Mouse (Mus musculus) left cerebral cortex, adult 8-10 months (tissue): Measurements from ENCODE around the gene Sema6c. TPM values are rescaled to one million over a fixed set of nuclear protein-coding genes. Genes with fewer than 3 reads are reported as not detected.
"Not testable (repeated sequence)": the region's sequence is repeated elsewhere in the genome, so short reads cannot be mapped to it uniquely, and the experiment has no call there.

ENCODE experiments used
- DNase-seq, 2 experiments: peaks; one replicate each; pipeline ENCODE4 v3.0.0; 2022; ENCODE audit warnings: low spot score in 2 of 2
- total RNA-seq, 4 experiments: library from RNA; stranded (reverse); gene quantifications; 2 replicates each; pipeline ENCODE4 v1.2.4; 2022

Gene Sema6c
- total RNA-seq, result 10 to 100 TPM; 22.8 to 27.3 (median 24.9) TPM

DNA sequence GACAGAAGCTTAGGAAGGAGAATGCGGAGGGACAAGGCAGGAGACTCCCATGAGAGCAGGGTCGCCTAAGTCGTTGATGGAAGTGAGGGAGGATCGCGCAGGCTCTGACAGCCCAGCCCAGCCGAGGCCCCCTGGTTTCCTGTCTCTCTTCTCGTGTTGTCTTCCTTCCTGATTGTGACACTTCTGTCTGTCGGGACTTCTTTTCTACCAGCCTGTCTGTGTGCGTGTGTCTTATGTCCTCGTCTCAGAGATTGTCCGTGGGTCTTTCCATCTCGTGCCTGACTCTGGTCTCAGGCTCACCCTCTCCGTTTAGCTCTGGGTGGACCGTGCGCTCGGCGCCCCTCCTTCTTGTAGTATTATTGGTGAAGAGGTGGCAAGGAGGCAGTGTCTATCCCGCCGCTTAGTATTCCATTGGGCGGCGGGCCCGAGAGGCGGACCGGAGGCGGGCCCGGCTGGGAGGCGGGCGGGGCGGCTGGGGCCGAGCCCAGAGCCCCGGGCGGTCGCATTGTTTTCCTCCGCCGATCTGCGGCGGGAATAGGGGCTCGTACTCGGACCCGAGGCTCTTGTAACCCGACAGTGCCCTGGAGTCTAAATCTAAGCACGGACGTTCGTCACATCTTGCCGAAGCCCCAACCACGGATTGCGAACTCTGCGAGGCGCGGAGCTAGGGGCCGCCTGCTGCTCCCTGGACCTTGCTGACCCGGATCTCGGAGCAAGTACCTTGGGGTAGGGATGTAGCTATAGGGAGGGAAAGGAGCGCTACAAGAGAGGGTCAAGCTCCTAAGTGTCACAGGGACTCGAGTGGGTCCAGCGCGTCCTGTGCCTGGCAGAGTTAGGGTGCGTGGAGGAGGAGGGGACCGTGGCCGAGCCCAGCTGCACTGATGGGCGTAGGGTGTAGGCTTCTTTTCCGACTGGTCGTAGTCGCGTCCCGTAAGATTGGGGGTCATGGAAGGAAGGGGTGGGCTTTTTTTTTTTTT, at the start of gene Sema6c:
TSS of gene Sema6c (plus strand) at position 471 of the 977 bp plus-strand sequence.
- peak; percentile 65 to 87 for DNase-seq

DNA sequence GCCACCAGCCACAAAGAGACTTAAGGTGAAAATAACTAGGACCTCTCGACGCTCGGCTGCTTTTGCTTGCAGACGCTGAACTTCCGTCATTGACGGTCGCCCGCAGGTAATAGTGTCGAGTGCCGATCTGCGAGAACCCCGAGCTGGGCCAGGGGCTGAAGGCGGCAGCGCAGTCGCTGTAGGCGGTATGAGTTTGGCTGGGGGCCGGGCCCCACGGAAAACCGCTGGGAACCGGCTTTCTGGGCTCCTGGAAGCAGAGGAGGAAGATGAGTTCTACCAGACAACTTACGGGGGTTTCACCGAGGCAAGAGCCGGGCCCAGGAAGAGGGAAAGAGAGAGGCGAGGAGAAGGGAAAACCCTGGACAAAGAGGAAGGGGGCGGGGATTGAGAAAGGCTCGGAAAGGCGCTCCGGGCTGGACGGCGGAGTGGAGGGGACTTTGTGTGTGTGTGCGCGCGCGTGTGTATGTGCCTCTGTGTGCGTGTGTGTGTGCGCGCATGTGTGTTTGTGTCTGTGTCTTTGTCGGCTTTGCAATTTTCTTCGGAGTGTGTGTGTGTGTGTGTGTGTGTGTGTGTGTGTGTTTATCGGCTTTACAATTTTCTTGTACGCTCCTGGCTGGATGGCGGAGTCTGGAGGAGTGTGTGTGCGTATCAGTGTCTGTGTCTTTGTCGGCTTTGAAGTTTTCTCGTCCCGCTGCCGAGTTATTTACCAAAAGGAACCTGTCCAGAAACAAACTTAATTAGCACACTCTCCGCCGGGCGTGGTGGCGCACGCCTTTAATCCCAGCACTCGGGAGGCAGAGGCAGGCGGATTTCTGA, 49.1 kb upstream of the Sema6c start, which contains the start of gene Vps72:
TSS of gene Vps72 (plus strand) at position 112 of the 816 bp plus-strand sequence.
- peak; percentile 83 to 85 for DNase-seq

DNA sequence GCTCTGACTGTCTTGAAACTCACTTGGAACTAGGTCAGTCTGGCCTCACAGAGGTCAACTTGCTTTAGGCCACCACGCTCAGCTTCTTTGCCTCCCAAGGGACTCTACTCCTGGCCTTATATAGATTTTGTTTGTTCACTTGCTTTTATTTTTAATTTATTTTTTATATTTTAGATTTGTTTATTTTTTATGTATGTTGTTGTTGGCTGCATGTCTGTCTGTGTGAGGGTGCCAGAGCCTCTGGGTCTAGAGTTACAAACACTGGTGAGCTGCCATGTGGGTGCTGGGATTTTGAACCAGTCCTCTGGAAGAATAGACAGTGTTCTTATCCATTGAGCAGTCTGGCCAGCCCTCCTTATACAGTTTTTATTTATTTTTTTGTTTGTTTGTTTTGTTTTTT, 47.5 kb upstream of the Sema6c start:
- no peak for DNase-seq

GRCm38 (mm10) chr3:95117751-95118150, 42.5 kb upstream of the Sema6c start:
- DNase-seq, result no peak

DNA sequence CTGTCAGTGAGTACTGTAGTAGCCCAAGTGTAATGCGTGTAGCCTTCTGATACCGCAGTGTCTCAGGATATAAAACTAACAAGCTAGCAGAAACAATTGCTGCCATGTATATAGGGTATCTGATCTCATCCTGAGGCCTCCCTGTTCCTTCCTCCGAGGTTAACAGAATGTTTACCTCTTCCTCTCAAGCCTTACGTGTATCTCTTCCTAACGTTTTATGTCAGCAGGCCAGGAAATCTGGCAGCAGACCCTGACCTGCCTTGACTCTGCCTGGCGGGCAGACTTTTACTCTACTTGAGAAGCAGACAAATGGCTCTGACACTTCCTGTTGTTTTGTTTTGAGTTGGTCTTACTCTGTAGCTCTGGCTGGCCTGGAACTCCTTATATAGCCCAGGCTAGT, 38.7 kb upstream of the Sema6c start:
- DNase-seq, result no peak

DNA sequence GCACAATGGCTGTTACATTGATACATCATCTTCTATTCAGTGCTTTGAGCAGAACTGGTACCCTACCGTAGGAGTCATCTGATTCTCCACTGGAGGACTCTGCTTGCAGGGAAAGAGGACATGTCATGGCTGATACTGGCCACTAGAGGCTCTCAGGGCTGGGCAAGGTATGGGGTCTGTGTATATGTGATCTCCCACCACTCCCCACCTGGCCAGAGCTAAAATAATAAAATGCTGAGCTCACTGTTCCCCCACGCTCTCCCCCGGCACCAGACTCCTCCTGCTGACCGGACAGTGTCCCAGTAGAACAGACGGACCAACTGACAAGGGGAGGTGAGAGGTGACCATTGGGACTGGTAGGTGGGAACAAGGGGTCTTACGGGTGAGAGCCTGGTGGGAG, 36.0 kb upstream of the Sema6c start, which contains the start of gene Tmod4:
TSS of gene Tmod4 (plus strand) at position 231 of the 400 bp plus-strand sequence.
- no peak for DNase-seq

- no peak for DNase-seq
These were observed 35.3 kb upstream of the Sema6c start for GRCm38 (mm10) chr3:95124972-95125371.

DNA sequence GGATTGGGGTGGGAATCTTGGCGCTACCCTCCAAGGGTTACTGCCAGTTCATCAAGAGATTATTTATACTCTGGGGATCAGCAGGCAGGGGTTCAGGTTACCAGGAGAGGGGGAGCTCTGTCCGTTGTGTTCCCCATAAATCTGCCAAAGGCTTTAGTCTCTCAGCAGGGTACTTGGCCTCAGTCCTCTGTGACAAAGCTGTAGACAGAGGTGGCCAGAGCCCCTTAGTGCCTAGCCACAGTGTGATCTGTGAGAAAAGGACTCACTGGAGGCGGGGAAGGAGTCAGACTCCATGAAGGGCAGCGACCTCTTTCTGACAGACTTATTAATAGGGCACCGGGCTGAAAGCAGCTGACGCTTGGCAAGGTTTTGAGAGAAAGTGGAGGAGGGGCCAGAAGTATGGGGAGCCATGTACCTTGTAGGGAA, 31.0 kb upstream of the Sema6c start:
- DNase-seq, result no peak

DNA sequence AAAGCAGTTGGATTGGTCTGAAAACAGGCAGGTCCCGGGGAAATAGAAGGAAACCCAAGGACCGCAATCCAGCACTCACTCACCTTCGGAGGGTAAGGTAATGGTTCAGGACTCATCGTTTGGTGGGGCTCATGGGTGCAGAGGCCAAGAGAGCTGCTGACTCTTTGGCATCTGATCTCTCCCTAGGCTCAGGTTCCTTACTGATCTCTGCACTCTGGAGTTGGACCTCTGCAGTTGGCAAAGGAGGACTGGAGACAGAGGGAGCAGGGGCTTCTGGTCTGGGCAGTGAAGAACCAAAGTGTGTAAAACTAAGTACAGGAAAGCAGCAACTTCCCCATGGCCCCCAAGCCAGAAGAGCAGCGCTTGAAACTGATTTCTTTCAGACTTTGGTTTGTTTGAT, 30.2 kb upstream of the Sema6c start:
- DNase-seq, result no peak

DNA sequence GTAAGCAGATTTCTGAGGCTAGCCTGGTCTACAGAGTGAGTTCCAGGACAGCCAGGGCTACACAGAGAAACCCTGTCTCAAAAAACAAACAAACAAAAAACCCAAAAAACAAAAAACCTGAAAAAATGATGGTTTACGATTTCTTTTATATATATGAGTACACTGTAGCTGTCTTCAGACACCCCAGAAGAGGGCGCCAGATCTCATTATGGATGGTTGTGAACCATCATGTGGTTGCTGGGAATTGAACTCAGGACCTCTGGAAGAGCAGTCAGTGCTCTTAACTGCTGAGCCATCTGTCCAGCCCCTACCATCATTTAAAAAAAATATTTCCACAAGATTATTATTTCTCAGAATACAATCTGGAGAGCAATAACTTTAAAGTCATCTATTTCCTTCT, 27.9 kb upstream of the Sema6c start:
- DNase-seq, result not testable (repeated sequence)

DNA sequence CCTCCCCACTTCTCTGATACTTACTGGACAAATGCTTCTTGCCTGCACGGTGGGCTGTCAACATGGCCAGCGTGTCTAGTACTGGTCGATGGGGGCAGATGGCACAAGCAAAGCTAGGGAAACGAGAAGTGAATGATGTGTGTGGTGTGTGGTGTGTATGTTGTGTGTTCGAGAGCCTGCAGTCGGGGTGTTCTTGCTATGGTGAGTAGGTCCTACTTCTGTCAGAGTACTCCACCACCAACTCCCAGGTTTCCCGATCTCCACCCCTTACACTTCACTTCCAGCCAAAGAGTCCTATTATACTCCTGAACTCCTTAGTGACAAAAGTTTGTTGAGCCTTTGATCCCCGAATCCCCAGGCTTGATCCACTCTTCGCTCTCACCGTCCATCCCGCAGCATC, 27.1 kb upstream of the Sema6c start:
- DNase-seq, result no peak

- DNase-seq, result peak; percentile 74 to 94
These were observed 26.6 kb upstream of the Sema6c start, which contains the start of the genes Scnm1 and Lysmd1 for GRCm38 (mm10) chr3:95133680-95134101. Scnm1 (minus strand) TSS chr3:95134011. Lysmd1 (plus strand) TSS chr3:95134088.

DNA sequence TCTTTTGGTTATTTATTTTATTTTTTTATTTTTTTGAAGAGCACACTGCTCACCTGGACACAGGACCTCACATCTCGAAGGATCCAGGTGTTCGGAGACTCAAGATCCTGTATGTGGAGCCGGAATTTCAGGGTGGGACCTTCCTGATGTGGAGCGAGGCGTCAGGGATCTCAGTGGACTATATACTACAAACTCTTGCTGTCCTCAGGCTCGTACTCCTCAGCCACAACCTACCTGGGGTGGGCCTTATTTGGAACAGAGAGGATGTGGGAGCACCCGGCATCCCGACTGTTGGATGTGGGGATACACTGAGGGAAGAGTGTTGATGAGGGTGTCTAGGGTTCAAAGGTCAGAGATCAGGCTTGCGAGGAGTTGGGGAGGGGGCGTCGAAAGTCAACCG, 26.1 kb upstream of the Sema6c start:
- DNase-seq, result not testable (repeated sequence)

DNA sequence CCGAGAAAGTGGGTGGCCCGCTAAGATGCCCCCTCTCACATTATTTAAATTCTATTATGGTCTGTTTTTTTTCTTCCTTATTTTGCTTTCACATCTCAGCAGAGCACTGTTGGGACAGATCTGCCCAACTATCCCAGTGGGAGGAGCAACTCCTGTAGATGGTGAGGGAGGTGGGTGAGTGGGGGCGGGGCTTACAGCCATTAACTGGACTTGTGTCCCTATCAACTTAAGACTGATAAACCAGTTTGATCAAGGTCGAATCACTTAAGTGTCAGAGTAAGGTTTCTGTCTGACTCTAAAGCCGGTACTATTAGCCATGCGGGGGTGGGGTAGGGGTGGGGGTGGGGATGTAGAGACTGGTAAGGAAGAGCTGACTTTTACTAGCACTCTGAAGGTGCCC, 25.2 kb upstream of the Sema6c start:
- DNase-seq, result peak in 1 of 2 experiments; percentile 57

GRCm38 (mm10) chr3:95135433-95136052, 24.7 kb upstream of the Sema6c start:
- DNase-seq, result no peak

- no peak for DNase-seq
These were observed 23.9 kb upstream of the Sema6c start for GRCm38 (mm10) chr3:95136336-95136735.

GRCm38 (mm10) chr3:95139586-95140288, 20.5 kb upstream of the Sema6c start:
- no peak for DNase-seq

DNA sequence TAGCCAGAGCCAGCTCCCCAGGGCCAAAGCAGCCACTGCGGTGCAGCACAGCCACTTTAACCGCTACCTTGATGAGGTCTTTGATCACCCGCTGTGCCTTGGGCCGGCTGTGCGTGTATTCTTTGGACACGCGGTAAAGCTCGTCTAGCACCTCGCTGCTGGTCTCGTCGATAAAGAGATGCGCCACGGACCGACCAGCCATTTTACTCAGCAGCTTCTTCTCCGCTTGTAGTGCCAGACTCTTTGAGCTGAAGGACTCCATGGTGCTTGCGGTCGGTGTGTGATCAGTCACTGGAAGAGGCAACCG, 20.0 kb upstream of the Sema6c start:
- no peak for DNase-seq

DNA sequence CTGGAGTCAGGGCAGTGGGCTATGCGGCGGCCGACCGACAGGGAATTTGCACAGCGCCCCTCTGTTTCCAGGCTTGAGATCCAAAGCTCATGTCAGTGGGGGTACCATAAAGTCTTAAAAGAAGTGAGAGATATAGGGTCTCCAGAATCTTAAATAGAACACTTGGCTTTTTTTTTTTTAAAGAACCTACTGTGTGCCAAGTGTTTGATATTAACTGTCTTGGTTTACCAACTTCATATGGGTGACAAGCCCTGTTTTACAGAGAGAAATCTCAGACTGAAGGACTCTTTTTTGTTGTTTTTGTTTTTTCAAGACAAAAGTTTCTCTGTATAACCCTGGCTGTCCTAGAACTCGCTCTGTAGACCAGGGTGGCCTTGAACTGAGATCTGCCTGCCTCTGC, 19.5 kb upstream of the Sema6c start:
- DNase-seq, result no peak

- no peak for DNase-seq
These were observed 18.8 kb upstream of the Sema6c start for GRCm38 (mm10) chr3:95141474-95141873.
